Mouse (Mus musculus) liver, embryonic 15.5 days (tissue): ENCODE measurements around the gene Nol10. TPM values are rescaled to one million over a fixed set of nuclear protein-coding genes. Genes with fewer than 3 reads are reported as not detected.

Source experiments
- ATAC-seq: fragments of 200-750 bp; cut with Nextera tagmentation; 2 replicates; pipeline ENCODE4 v1.8.0; 2017; ENCODE audit warnings: moderate number of reproducible peaks, mild to moderate bottlenecking, moderate library complexity; ENCODE audit not compliant: insufficient read depth
- H3K27ac ChIP-seq: fragments of 300-500 bp; sonication (generic); replicated peaks from 2 replicates; pipeline ENCODE4 v1.5.1; 2015; ENCODE audit warnings: mild to moderate bottlenecking, inconsistent platforms
- H3K27me3 ChIP-seq: fragments of 300-500 bp; sonication (generic); 2 replicates; pipeline ENCODE4 v1.6.1; 2015; ENCODE audit warnings: mild to moderate bottlenecking, inconsistent platforms
- H3K36me3 ChIP-seq: fragments of 300-500 bp; sonication (generic); replicated peaks from 2 replicates; pipeline ENCODE4 v1.6.1; 2015; ENCODE audit warnings: moderate library complexity, mild to moderate bottlenecking, inconsistent platforms
- H3K4me1 ChIP-seq: fragments of 300-500 bp; sonication (generic); replicated peaks from 2 replicates; pipeline ENCODE4 v1.6.1; 2015; ENCODE audit warnings: inconsistent platforms
- H3K4me2 ChIP-seq: fragments of 300-500 bp; sonication (generic); 2 replicates; pipeline ENCODE4 v1.6.1; 2015; ENCODE audit warnings: moderate library complexity, mild to moderate bottlenecking, inconsistent platforms
- H3K4me3 ChIP-seq: fragments of 300-500 bp; sonication (generic); replicated peaks from 2 replicates; pipeline ENCODE4 v1.5.1; 2015; ENCODE audit warnings: mild to moderate bottlenecking, inconsistent platforms
- H3K9ac ChIP-seq: fragments of 300-500 bp; sonication (generic); 2 replicates; pipeline ENCODE4 v1.6.1; 2015; ENCODE audit warnings: moderate library complexity, mild to moderate bottlenecking, inconsistent platforms
- H3K9me3 ChIP-seq: fragments of 300-500 bp; sonication (generic); replicated peaks from 2 replicates; pipeline ENCODE4 v1.6.1; 2016; ENCODE audit warnings: inconsistent platforms
- WGBS: fragments of 180-500 bp; shearing (Covaris S2); methylation state at CpG from one replicate; pipeline ENCODE4 v1.1.7; 2015; ENCODE audit warnings: mixed read lengths; ENCODE audit not compliant: insufficient replicate concordance; 5-methylcytosine and 5-hydroxymethylcytosine counted together
- polyA plus RNA-seq: library from polyadenylated mRNA; unstranded; fragments of >200 nt; fragmentation: Nextera tagmentation; extraction: Ambion mirVana; gene quantifications from 2 replicates; pipeline ENCODE4 v1.2.1, GENCODE M21; 2015

Gene Nol10
- 8.8 and 9.9 TPM in 2 replicates for polyA plus RNA-seq

DNA sequence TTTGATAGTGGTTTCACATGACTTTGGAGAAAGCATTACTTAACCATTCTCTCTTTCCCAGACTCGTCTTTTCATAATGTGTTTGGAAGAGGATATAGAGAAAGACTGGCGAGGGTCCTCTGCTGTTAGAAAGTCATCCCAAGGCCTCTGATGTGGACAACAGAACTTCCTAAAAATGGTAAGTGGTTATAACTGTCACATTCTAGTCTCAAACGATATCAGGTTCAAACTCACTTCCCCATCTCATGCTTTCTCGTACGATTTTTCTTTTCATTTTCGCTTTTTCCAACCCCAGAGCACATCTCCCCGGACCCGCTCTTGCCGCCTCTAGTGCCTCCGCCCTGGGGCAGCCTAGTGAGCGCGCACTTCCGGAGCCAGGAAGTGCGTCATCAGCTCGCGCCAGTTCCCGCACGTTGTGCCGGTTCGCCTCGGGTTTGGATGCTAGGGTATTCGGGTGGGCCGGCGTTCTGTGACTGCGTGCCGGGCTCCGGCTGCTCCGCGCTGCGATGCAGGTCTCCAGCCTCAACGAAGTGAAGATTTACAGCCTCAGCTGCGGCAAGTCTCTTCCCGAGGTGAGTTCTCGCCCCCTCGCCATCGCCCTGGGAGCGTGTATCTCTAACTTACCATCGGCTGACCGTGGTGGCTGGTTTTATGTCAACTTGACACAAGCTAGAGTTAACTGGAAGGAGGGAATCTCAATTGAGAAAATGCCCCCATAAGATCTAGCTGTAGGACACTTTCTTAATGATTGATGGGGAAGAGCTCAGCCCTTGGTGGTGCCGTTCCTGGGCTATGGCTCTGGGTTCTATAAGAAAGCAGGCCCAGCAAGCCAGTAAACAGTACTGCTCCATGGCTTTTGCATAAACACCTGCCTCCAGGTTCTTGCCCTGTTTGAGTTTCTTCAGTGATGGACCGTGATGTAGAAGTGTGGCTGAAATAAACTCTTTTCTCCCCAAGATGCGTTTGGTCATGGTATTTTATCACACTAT lies at the start of gene Nol10:
Gene Nol10 (plus strand): TSS at position 411 of the 989 bp plus-strand sequence.
- Histone ChIP-seq H3K27me3 (no peaks in the 10 kb centered on the region), H3K4me3 (peak within 1 kb of the TSS; percentile 78), H3K9ac (peak within 1 kb of the TSS; percentile 66), H3K27ac (peak within 1 kb of the TSS; percentile 45), H3K9me3 (no peaks in the 10 kb centered on the region), H3K4me1 (peaks cover 18% of the 10 kb centered on the region), H3K36me3 (peaks cover 18% of the 10 kb centered on the region), H3K4me2 (peak within 1 kb of the TSS; percentile 86)
- under 1% methylated on average over 42 of the region's 42 CpGs for WGBS
- peak; percentile 94 for ATAC-seq

DNA sequence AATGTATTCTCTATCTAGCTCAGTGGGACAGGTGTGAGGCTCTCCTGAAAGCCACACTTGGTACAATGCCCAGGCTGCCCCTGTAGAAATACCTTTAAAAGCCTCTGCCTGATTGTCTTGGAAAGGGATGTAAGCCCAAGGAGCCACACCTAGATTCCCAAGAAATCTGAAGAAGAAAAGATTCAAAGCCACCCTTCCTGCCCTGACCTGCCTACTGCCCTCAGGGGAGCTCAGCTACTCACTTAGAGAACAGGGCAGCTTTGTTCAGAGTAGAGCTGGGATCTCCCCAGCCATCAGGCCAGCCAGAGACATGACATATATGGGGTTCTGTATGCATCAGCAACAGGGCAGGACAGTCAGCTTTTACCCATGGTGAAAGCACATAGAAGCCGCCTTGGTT lies 48.4 kb upstream of the Nol10 start:
- Histone ChIP-seq H3K36me3 (no peaks in the 10 kb centered on the region), H3K27ac (no peak overlapping the region), H3K4me1 (no peaks in the 10 kb centered on the region), H3K9me3 (no peaks in the 10 kb centered on the region), H3K4me2 (no peak overlapping the region), H3K27me3 (no peaks in the 10 kb centered on the region), H3K4me3 (no peak overlapping the region), H3K9ac (no peak overlapping the region)
- WGBS = 63% methylated on average over 1 of the region's 1 CpGs
- no peak for ATAC-seq

DNA sequence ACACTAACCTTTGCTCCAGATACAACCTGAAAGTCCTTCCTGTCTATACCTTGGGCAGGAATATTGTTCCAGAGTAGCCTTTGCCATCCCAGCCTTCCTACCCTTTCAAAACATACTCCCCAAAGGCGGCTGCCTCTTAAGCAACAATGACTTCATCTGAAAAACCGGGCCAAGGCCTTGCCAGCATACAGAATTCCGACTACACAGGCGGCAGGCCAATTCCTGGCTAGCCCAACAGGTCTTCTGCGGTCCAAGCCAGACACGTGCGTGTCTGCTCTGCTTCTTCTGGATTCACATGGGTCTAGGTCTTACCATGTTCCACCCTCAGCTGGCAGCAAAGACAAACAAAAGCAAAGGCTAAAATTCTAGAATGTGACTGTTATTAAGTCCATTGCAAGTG lies 42.8 kb upstream of the Nol10 start:
- WGBS = 70% methylated on average over 7 of the region's 7 CpGs
- Histone ChIP-seq H3K4me2 (no peak overlapping the region), H3K27me3 (no peaks in the 10 kb centered on the region), H3K4me3 (no peak overlapping the region), H3K9me3 (no peaks in the 10 kb centered on the region), H3K27ac (no peak overlapping the region), H3K9ac (no peak overlapping the region), H3K36me3 (no peaks in the 10 kb centered on the region), H3K4me1 (no peaks in the 10 kb centered on the region)
- no peak for ATAC-seq

- 37% methylated on average over 4 of the region's 4 CpGs for WGBS
- H3K36me3 ChIP-seq = no peaks in the 10 kb centered on the region
- no peak for ATAC-seq
These were observed 40.0 kb upstream of the Nol10 start for GRCm38 (mm10) chr12:17308246-17308645.

DNA sequence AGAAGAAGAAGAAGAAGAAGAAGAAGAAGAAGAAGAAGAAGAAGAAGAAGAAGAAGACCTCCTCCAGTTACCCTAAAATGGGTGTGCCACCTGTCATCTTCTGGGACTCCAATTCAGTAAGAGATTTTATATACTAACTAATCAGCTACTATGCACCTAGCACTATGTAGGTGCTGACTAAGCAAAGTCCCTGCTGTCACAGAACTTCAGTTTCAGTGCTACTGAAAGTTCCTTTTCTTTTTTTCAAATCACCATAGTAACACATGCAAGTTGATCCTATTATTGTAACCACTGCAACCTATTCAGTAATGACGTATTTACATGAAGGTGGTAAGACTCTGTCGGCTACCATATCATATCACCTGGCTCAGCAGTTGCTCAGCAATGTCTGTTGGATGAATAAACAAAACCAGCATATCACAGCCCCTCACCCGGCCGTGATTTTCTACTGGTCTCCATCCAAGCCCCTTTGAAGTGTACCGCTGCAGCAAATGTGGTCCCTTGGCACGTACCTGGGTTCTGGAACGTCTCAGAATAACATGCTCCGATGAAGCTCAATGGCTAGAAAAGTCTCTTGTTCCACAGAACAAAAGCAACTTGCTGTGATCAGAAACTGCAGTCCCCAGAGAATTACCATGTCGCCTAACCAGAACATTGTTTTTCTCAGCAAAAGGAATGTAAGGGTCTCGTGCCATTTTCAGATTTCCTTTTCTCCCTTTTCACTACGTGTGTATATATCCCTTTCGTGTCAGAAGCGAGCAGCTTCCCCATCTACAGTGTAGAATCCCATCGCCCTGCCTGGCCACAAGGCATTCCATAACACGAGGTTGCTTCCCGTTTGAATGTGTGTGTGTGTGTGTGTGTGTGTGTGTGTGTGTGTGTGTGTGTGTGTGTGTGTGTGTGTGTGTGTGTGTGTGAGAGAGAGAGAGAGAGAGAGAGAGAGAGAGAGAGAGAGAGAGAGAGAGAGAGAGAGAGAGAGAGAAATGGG lies 37.1 kb upstream of the Nol10 start:
- no peaks in the 10 kb centered on the region for H3K4me1 ChIP-seq
- no peak for ATAC-seq
- 62% methylated on average over 16 of the region's 16 CpGs for WGBS
- H3K4me3 ChIP-seq = no peak overlapping the region
- no peaks in the 10 kb centered on the region for H3K27me3 ChIP-seq
- H3K9me3 ChIP-seq = no peaks in the 10 kb centered on the region
- no peaks in the 10 kb centered on the region for H3K36me3 ChIP-seq
- no peak overlapping the region for H3K4me2 ChIP-seq
- no peak overlapping the region for H3K27ac ChIP-seq
- no peak overlapping the region for H3K9ac ChIP-seq

More at GRCm38 (mm10) chr12:17308246-17308645, 40.0 kb upstream of the Nol10 start:
- Histone ChIP-seq H3K4me1 (no peaks in the 10 kb centered on the region), H3K9me3 (no peaks in the 10 kb centered on the region), H3K27ac (no peak overlapping the region), H3K4me2 (no peak overlapping the region), H3K27me3 (no peaks in the 10 kb centered on the region), H3K4me3 (no peak overlapping the region), H3K9ac (no peak overlapping the region)

DNA sequence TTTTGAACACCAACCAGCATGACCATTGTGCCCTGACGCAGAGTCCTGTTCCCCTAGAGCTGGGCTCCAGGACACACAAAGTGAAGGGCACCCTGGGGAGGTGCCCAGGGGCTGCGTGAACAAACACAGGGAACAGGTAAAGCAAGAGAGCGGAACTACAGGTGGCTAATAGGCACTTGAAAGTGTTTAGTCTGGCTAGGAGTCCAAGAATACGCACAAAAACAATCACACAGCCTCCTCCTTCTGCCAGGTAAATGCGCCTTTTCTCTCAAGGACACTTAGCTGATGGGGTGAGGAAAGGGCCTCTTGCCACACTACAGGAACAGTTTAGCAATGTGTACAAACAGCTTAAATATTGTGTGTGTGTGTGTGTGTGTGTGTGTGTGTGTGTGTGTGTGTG lies 32.2 kb upstream of the Nol10 start:
- no peak overlapping the region for H3K9ac ChIP-seq
- H3K4me3 ChIP-seq = no peak overlapping the region
- H3K27ac ChIP-seq = no peak overlapping the region
- no peaks in the 10 kb centered on the region for H3K9me3 ChIP-seq
- no peak for ATAC-seq
- H3K4me1 ChIP-seq = no peaks in the 10 kb centered on the region
- H3K27me3 ChIP-seq = no peaks in the 10 kb centered on the region
- H3K4me2 ChIP-seq = no peak overlapping the region
- 64% methylated on average over 5 of the region's 5 CpGs for WGBS
- H3K36me3 ChIP-seq = no peaks in the 10 kb centered on the region

DNA sequence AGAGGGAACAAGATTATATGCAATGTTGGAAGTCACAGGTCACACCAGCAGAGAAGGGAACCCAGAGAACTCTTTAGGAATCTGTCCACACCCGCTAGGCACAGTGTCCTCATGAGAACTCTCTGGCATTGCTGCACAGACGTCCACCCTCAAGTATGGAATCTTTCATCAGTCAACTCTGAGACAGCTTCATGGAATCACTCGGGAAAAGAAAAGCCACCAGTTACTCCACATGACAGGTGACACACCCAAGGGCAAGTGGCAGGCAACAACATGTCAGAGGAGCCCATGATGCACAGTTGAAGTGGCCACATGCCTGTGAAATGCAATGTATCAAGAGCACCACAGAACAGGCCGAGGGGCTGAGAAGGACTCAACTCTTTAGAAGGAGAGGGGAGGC lies 30.3 kb upstream of the Nol10 start:
- H3K9ac ChIP-seq = no peak overlapping the region
- no peak overlapping the region for H3K4me3 ChIP-seq
- H3K27me3 ChIP-seq = peaks cover 12% of the 10 kb centered on the region
- ATAC-seq = no peak
- H3K4me1 ChIP-seq = no peaks in the 10 kb centered on the region
- no peak overlapping the region for H3K4me2 ChIP-seq
- no peaks in the 10 kb centered on the region for H3K36me3 ChIP-seq
- H3K27ac ChIP-seq = no peak overlapping the region
- H3K9me3 ChIP-seq = no peaks in the 10 kb centered on the region
- 50% methylated on average over 4 of the region's 4 CpGs for WGBS

- Histone ChIP-seq H3K36me3 (no peaks in the 10 kb centered on the region), H3K9ac (no peak overlapping the region), H3K4me2 (no peak overlapping the region), H3K4me1 (no peaks in the 10 kb centered on the region), H3K9me3 (no peaks in the 10 kb centered on the region), H3K4me3 (no peak overlapping the region), H3K27ac (no peak overlapping the region), H3K27me3 (peaks cover 17% of the 10 kb centered on the region)
- WGBS = 62% methylated on average over 3 of the region's 3 CpGs
- ATAC-seq = no peak
These were observed 29.8 kb upstream of the Nol10 start for GRCm38 (mm10) chr12:17318453-17318852.

GRCm38 (mm10) chr12:17324549-17325470 lies 23.4 kb upstream of the Nol10 start:
- no peak overlapping the region for H3K27ac ChIP-seq
- peaks cover 6% of the 10 kb centered on the region; the same call in 1 of the 2 replicates for H3K4me1 ChIP-seq
- no peak for ATAC-seq
- peak overlapping the region; percentile 37 for H3K4me3 ChIP-seq
- peak overlapping the region; percentile 62 for H3K4me2 ChIP-seq
- H3K9me3 ChIP-seq = no peaks in the 10 kb centered on the region
- peaks cover 51% of the 10 kb centered on the region for H3K27me3 ChIP-seq
- no peaks in the 10 kb centered on the region for H3K36me3 ChIP-seq
- no peak overlapping the region for H3K9ac ChIP-seq
- WGBS = 3% methylated on average over 51 of the region's 51 CpGs

DNA sequence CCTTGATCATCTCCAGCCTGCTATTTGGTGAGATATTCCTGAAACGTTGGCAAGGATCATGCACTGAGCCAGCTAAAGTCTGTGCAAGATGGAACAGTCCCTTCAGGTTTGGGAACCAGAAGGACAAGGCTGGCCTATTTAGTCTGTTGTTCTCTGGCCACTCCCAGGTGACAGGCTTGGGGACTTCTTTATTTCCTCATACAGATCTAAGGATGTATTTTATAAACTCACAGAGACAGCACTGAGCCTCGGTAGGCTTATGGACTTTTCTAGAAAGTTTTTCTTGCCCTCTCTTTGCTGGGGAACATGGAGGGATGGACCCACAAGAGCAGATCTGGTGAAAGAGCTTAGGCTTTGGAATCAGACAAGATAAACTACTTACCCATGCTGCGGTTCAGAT lies 19.0 kb upstream of the Nol10 start, which contains the start of gene Atp6v1c2:
Gene Atp6v1c2 (minus strand): TSS at position 101 of the 400 bp plus-strand sequence.
- H3K4me3 ChIP-seq = no peak within 1 kb of the TSS
- H3K27ac ChIP-seq = no peak within 1 kb of the TSS
- H3K36me3 ChIP-seq = no peaks in the 10 kb centered on the region
- ATAC-seq = no peak
- H3K4me1 ChIP-seq = peaks cover 4% of the 10 kb centered on the region; the same call in 1 of the 2 replicates
- H3K27me3 ChIP-seq = peaks cover 27% of the 10 kb centered on the region
- H3K4me2 ChIP-seq = no peak within 1 kb of the TSS
- no peak within 1 kb of the TSS for H3K9ac ChIP-seq
- WGBS = 63% methylated on average over 3 of the region's 3 CpGs
- no peaks in the 10 kb centered on the region for H3K9me3 ChIP-seq
